Mouse (Mus musculus): ENCODE results near the gene Erc2. TPM values are rescaled to one million over a fixed set of nuclear protein-coding genes. Genes with fewer than 3 reads are reported as not detected.

The Erc2 gene
- total and polyA plus RNA-seq, 2 experiments = 6.1 to 7.0 TPM

DNA sequence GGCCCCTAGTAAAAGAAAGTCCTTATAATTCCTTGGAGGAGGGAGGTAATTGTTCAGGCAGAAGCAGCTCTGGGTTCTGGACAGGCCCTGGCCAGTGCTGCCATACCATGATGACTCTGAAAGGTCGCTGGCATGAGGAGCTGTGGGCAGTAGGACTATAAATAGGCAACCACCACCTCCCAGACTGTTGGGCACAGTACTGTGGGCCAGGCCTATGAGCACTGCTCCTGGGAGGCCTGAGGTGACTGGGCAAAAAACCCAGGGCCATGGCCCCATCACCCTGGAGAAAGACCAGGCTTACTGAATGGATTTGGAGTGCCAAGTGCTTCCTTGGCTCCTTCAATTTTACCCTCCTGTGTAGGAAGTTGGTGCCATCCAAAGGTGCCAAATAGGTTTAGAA lies 898.9 kb downstream of the Erc2 start:
- Histone ChIP-seq H3K27ac (replicated peaks; ENCODE audit: insufficient read depth, low read depth, low read length) (no peak overlapping the region), H3K27me3 (ENCODE audit: control insufficient read depth, insufficient read depth, low read length) (no peaks in the 10 kb centered on the region), H3K79me2 (ENCODE audit: control insufficient read depth, insufficient read depth, low read length) (no peaks in the 10 kb centered on the region), H3K4me1 (ENCODE audit: control insufficient read depth, insufficient read depth, low read length) (no peaks in the 10 kb centered on the region), H3K4me3 (ENCODE audit: insufficient read depth, low read depth, low read length) (no peak overlapping the region), H3K36me3 (ENCODE audit: control insufficient read depth, insufficient read depth, low read length) (no peaks in the 10 kb centered on the region), H3K9ac (ENCODE audit: low read depth, low read length) (no peak overlapping the region)
- 85% methylated on average over 1 of the region's 1 CpGs for WGBS
- TF ChIP-seq CTCF (IDR thresholded peaks at IDR 0.05; ENCODE audit: low read depth, low read length) (no peak), POLR2A (IDR thresholded peaks at IDR 0.05; ENCODE audit: extremely low read depth, insufficient read depth, low read length) (no peak)
- no peak for DNase-seq (ENCODE audit: extremely low read depth, low read depth, low spot score)

DNA sequence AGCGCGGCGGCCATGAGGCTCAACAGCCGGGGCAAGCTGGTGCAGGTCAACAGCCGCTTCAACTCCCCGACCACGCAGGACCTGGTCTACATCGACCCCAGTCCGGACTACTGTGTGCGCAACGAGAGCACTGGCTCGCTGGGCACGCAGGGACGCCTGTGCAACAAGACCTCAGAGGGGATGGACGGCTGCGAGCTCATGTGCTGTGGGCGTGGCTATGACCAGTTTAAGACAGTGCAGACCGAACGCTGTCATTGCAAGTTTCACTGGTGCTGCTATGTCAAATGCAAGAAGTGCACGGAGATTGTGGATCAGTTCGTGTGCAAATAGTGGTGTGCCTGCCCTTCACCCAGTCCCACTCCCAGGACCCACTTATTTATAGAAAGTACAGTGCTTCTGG lies 900.4 kb downstream of the Erc2 start:
- Histone ChIP-seq H3K4me3 (ENCODE audit: insufficient read depth, low read depth, low read length) (no peak overlapping the region), H3K27me3 (ENCODE audit: control insufficient read depth, insufficient read depth, low read length) (no peaks in the 10 kb centered on the region), H3K4me1 (ENCODE audit: control insufficient read depth, insufficient read depth, low read length) (no peaks in the 10 kb centered on the region), H3K79me2 (ENCODE audit: control insufficient read depth, insufficient read depth, low read length) (no peaks in the 10 kb centered on the region), H3K9ac (ENCODE audit: low read depth, low read length) (no peak overlapping the region), H3K36me3 (ENCODE audit: control insufficient read depth, insufficient read depth, low read length) (no peaks in the 10 kb centered on the region), H3K27ac (replicated peaks; ENCODE audit: insufficient read depth, low read depth, low read length) (no peak overlapping the region)
- 86% methylated on average over 21 of the region's 21 CpGs for WGBS
- TF ChIP-seq POLR2A (IDR thresholded peaks at IDR 0.05; ENCODE audit: extremely low read depth, insufficient read depth, low read length) = no peak
- TF ChIP-seq CTCF (IDR thresholded peaks at IDR 0.05; ENCODE audit: low read depth, low read length) = no peak
- no peak for DNase-seq (ENCODE audit: extremely low read depth, low read depth, low spot score)

DNA sequence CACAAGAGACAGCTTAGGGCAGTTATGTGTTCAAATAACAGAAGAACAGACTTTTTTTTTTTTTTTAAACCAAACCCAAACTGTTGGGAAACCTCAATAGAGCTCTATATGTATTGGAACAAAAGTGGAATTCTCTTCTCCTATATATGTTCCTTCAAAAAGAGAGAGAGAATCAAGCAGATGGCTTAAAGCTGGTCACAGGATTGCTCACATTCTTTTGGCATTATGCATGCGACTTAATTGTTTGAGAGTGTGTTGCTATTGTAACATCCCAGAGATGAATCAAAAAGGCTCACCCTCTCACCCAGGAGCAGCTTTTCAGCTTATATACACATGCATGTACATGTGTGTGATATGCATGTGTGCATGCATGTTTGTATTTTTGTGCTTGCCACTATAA lies 903.3 kb downstream of the Erc2 start:
- Histone ChIP-seq H3K4me3 (ENCODE audit: insufficient read depth, low read depth, low read length) (no peak overlapping the region), H3K27me3 (ENCODE audit: control insufficient read depth, insufficient read depth, low read length) (no peaks in the 10 kb centered on the region), H3K27ac (replicated peaks; ENCODE audit: insufficient read depth, low read depth, low read length) (no peak overlapping the region), H3K4me1 (ENCODE audit: control insufficient read depth, insufficient read depth, low read length) (no peaks in the 10 kb centered on the region), H3K36me3 (ENCODE audit: control insufficient read depth, insufficient read depth, low read length) (no peaks in the 10 kb centered on the region), H3K9ac (ENCODE audit: low read depth, low read length) (no peak overlapping the region), H3K79me2 (ENCODE audit: control insufficient read depth, insufficient read depth, low read length) (no peaks in the 10 kb centered on the region)
- whole genome bisulfite sequencing = 93% methylated on average over 1 of the region's 1 CpGs
- TF ChIP-seq CTCF (IDR thresholded peaks at IDR 0.05; ENCODE audit: low read depth, low read length) = no peak
- TF ChIP-seq POLR2A (IDR thresholded peaks at IDR 0.05; ENCODE audit: extremely low read depth, insufficient read depth, low read length) = no peak
- DNase-seq (ENCODE audit: extremely low read depth, low read depth, low spot score) = no peak

Other genes with a start within 250 kb of the Erc2 start
- gene Fam208a, start 193.6 kb upstream of the Erc2 start, total RNA-seq (2014; rRNA removed) = 37.2 and 43.1 TPM in 2 replicates
- gene Fam208a, start 193.6 kb upstream of the Erc2 start, polyA plus RNA-seq (2012; rRNA removed) = 2.2 and 3.1 TPM in 2 replicates
- 1.6 and 2.8 TPM in 2 replicates for gene Ccdc66, start 114.0 kb upstream of the Erc2 start, total RNA-seq (2014; rRNA removed)
- gene Ccdc66, start 114.0 kb upstream of the Erc2 start, polyA plus RNA-seq (2012; rRNA removed) = 0.39 and 0.61 TPM in 2 replicates